Mouse (Mus musculus): Measurements from ENCODE around the gene Tmtc3. TPM values are rescaled to one million over a fixed set of nuclear protein-coding genes. Genes with fewer than 3 reads are reported as not detected.
"Not testable (repeated sequence)": the region's sequence is repeated elsewhere in the genome, so short reads cannot be mapped to it uniquely, and the experiment has no call there.

Tmtc3 gene
- polyA plus RNA-seq, 1 experiment from 2014 or later, result 11.8 TPM

DNA sequence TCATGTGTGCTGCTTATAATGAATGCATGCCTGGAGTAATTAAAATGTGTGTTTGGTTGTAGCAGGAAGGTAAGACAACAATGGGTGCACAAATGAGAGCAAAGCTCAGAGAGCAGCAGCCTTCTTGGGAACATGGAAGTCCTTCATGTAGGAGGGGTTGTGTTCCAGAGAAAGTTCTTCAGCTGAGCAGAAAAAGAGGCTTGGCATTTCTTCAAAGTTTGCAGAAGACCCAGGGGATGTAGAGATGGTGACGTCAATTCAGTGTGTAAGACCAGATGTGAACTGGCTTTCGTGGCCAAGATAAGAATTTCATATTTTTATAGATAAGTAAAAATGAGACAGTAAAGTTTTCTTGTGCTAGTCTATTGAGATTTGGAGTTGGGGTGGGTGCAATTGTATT is 59.6 kb downstream of the Tmtc3 start:
- Histone ChIP-seq H3K36me3 (no peaks in the 10 kb centered on the region), H3K27ac (no peak overlapping the region), H3K4me2 (no peak overlapping the region), H3K9me3 (no peaks in the 10 kb centered on the region), H3K9ac (no peak overlapping the region), H3K4me1 (replicated peaks) (no peaks in the 10 kb centered on the region), H3K4me3 (no peak overlapping the region), H3K27me3 (no peaks in the 10 kb centered on the region)
- WGBS, result 84% methylated on average over 2 of the region's 2 CpGs
- no peak for ATAC-seq (ENCODE audit: low FRiP score)

GRCm38 (mm10) chr10:100415566-100415965 is 71.6 kb downstream of the Tmtc3 start:
- Histone ChIP-seq H3K4me3 (no peak overlapping the region), H3K4me2 (no peak overlapping the region), H3K9ac (no peak overlapping the region), H3K27ac (no peak overlapping the region), H3K27me3 (no peaks in the 10 kb centered on the region), H3K4me1 (replicated peaks) (no peaks in the 10 kb centered on the region), H3K36me3 (no peaks in the 10 kb centered on the region), H3K9me3 (no peaks in the 10 kb centered on the region)
- no peak for ATAC-seq (ENCODE audit: low FRiP score)
- WGBS, result 90% methylated on average over 7 of the region's 7 CpGs

DNA sequence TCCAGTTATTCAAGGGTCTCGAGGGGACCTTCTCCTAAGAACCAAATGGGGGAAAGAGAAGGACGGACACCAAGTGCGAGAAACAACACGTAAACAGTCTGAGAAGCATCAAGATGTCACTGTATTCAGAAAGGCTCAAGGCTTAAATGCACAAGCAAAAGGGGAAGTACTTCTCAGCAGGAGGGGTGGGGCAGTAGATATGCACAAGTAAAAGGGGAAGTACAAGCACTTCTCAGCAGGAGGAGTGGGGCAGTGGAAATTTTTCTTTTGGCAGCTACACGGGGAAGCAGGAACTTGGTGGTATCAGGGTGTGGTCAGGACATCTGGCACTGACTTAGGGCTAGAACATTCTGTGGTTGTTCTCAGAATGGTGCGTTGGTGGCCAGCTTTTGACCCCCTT is 84.8 kb downstream of the Tmtc3 start:
- H3K9me3 ChIP-seq; H3K4me1 ChIP-seq (replicated peaks); H3K36me3 ChIP-seq; H3K27ac ChIP-seq; H3K4me3 ChIP-seq; ATAC-seq (ENCODE audit: low FRiP score); H3K27me3 ChIP-seq; H3K9ac ChIP-seq; H3K4me2 ChIP-seq: not testable (repeated sequence)
- 91% methylated on average over 6 of the region's 6 CpGs for WGBS

Other genes starting within 250 kb of the Tmtc3 start
- not detected in 2 replicates for gene Gm4301, start 151.7 kb downstream of the Tmtc3 start, polyA plus RNA-seq (2015; fragmentation: Nextera tagmentation; extraction: Ambion mirVana)
- gene Gm4302, start 146.5 kb downstream of the Tmtc3 start, polyA plus RNA-seq (2015; fragmentation: Nextera tagmentation; extraction: Ambion mirVana), result not detected in 2 replicates
- not detected in 2 replicates for gene Gm4303, start 141.4 kb downstream of the Tmtc3 start, polyA plus RNA-seq (2015; fragmentation: Nextera tagmentation; extraction: Ambion mirVana)
- not detected in 2 replicates for gene Gm4305, start 136.3 kb downstream of the Tmtc3 start, polyA plus RNA-seq (2015; fragmentation: Nextera tagmentation; extraction: Ambion mirVana)
- not detected in 2 replicates for gene Gm4307, start 126.0 kb downstream of the Tmtc3 start, polyA plus RNA-seq (2015; fragmentation: Nextera tagmentation; extraction: Ambion mirVana)
- not detected in 2 replicates for gene Gm4312, start 104.8 kb downstream of the Tmtc3 start, polyA plus RNA-seq (2015; fragmentation: Nextera tagmentation; extraction: Ambion mirVana)
- gene Cep290, start 208 bp upstream of the Tmtc3 start, polyA plus RNA-seq (2015; fragmentation: Nextera tagmentation; extraction: Ambion mirVana), result 6.5 and 6.6 TPM in 2 replicates
- gene 4930430F08Rik, start 103.1 kb upstream of the Tmtc3 start, polyA plus RNA-seq (2015; fragmentation: Nextera tagmentation; extraction: Ambion mirVana), result 10.8 and 14.5 TPM in 2 replicates
- 0.14 TPM in 1 of 2 replicates, not detected in the other for gene 1700017N19Rik, start 103.1 kb upstream of the Tmtc3 start, polyA plus RNA-seq (2015; fragmentation: Nextera tagmentation; extraction: Ambion mirVana)